Mouse (Mus musculus) spleen, adult 18-20 months (tissue): ENCODE results near the gene Arhgap28.

ENCODE experiments used
- DNase-seq, 2 experiments: peaks; one replicate each; pipeline ENCODE4 v3.0.0; 2022; ENCODE audit warnings: mixed read lengths in 2 of 2

The Arhgap28 gene

DNA sequence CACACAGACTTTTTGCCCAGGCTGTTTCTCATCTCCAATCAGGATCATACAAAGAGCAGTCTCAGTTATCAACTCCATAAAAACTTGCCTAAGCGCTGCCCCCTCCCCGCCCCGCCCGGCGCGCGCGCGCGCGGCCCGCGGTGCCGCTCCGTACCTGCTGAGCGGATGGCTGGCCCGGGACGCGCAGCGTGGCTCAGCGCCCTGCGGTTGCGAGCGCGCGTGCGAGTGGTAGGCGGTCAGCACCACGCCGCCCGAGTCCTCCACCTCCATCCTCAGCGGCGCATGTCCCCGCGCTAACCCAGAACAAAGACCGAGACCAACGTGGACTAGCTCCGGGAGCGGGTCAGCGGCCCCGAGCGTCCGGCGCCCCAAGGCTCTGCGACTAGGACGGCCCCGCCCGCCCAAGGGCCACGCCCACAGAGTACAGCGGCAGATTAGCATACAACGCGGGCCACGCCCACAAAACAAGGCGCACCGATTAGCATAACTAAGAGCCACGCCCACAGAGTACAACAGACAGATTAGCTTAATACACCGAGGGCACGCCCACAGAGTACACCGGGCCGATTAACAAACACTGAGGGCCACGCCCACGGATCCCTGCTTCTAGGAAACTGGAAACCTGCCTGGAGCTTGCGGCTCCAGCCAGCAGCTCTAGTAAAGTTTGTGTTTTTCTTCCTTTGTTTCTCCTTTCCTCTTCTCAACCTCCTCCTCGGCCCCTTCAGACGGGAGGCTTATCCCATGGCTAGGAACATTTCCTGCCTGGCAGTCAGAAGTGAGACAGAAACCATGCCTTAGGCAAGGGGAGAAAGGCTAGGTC is at the start of gene Arhgap28:
Arhgap28 (minus strand) TSS at position 380 of the 820 bp plus-strand sequence.
- peak; percentile 34 to 50 for DNase-seq

DNA sequence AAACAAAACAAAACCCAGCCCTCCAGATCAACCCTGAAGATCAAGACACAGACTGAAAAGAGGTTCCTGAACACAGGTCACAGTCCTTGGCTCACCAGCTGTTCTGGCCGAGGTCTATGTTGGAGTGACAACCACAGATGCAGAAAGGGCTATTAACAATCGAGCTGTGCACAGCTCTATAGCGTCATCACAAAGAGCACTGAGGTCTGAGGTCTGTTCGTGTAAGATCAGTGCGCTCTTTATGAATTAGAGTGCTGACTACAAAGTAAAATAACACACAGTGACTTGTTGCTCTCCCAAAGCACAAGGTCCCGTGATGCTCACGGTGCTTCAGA is 42.4 kb upstream of the Arhgap28 start:
- no peak for DNase-seq

DNA sequence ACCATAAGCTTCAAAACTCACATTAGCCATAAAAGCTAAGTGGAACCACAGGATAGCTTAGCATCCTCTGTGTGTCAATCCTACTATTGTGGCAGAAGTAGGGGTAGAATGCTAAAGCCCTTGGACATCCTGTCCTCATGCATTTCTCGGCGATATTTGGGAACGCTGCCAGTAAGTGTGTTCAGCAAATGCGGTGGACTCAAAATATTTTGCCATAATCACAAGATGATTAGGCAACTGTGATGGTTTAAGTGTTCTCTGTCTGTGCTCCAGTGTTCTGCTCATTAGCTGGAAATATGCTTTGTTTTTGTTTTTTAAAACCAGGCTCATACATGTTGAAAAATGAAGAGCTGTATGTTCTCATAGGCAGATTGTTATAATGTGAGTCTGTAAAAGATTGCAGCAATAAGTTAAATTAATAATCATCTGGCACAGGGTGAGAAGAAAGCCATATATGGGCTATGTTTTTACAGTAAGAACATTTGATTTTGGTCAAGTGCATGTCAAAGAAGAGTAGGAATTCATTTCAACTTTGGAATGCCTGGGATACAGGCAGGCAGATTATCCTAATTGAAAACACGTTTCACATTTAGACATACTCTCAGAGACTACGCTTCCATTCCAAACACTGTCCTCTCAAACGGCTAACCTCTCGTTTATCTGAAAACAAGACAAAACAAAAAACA is 41.9 kb upstream of the Arhgap28 start:
- DNase-seq, result no peak

DNA sequence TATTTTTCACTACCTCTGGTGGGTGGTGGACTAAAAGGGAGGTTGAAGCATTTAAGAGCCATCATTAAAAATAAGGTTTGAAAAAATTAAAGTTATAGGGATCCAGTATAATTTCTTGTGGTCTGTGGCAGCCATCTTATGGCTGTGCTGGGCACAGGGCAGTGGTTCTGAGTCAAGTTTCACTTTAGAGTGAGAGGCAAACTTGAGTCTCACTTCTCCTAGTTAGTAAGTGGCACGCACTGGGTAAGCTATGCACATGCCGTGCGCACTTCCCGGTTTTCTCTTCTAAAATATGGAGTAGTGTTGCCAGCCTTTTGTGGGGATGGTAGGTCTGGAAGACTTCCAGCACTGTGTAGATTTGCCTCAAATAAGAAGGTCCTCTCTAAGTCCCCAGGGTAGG is 38.5 kb upstream of the Arhgap28 start:
- DNase-seq, result no peak

DNA sequence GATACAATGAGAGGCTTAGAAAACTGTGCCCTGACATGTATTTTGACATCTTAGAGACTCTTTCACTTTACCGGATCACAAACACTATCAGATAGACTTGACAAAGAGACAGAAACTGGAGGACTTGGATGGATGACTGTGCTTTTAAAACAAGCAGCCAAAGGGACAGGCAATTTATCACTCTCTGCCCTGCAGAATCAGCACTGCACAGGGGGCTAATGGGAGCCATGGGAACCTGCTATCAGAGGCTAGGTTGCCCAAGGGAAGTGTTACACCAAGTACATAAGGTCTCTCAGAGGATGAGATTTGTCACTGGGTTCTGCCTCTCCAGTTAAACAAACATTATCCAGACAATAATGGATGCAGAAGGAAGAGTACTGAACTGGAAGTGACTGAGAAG is 33.1 kb upstream of the Arhgap28 start:
- DNase-seq, result no peak

DNA sequence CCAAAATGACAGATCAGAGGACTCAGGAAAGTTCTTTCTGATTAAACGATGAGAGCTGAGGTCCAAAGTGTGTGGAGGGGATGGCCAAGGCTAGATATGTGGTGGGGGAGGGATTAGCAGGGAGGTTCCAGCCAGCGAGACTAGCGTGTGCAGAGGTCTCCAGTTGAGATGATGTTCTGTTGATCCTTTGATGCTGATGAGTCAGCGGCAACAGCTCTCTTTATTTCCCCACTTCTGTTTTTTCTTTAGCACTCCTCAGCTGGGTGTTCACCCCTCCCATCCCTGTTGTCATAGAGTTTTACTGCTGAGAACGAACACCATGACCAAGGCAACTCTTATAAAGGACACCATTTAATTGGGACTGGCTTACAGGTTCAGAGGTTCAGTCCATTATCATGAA is 25.6 kb upstream of the Arhgap28 start:
- no peak for DNase-seq

DNA sequence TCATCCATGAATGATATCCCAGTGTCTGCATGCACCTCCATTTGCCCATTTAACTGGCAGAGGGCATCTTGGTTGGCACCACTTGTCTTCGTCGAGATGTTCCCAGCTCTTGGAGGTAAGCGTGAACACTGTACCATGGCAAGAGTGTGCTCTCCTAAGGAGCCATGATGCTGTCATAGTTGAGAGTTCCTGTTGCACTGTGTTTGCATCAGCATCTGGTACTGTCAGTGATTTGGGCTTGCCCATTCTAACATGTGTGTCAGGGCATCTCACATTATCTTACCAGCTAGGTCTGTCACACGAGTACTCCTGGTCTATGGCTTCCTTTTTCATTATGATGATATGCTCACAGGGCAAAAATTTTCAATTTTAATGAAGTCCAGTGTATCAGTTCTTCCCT is 24.6 kb upstream of the Arhgap28 start:
- no peak for DNase-seq

DNA sequence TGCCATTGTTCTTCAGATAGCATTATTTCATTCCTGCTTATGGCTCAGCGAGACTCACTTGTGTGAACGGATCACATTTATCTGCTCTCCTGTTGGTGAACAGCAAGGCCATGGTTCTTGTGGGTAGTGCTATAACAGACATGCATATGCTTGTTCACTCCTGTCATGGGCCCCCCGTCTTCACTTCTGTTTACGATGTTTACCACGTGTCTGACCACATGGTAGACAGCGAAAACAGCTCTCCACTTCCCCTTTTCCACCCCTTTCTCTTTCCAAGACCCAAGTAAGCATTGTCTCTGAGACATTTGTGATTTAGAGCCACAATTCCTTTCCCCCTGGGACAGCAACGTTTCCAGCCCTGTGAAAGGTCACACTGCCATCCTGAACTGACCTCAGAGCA is 20.4 kb upstream of the Arhgap28 start:
- no peak for DNase-seq

DNA sequence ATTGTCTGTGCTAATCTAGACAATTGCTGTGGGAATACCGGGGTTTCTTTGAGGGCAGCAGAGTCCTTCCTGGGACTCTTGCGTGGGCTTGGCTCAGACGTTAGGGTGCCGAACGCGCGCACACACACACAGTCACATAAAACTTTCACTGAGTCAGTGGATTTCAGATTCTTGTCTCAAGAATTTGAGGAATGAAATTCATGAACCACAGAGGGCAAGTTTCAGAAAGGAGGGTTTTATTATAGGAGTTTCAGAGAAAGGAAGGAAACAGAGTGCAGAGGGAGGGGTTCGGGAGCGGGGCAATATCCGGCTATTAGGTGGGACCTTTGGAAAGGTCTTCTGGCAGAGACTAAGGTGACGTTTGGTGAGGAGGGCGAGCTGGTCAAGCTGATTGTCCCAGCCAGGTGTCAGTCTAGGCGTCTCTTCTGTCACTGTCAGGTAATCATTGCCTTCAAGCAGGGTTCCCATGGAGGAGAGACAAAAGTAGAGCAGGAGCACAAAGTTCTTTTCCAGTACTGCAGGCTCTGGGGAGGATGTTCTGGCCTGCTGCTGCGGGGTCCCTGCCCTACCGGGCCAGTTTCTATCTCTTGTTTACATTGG is 15.6 kb upstream of the Arhgap28 start:
- DNase-seq, result no peak

DNA sequence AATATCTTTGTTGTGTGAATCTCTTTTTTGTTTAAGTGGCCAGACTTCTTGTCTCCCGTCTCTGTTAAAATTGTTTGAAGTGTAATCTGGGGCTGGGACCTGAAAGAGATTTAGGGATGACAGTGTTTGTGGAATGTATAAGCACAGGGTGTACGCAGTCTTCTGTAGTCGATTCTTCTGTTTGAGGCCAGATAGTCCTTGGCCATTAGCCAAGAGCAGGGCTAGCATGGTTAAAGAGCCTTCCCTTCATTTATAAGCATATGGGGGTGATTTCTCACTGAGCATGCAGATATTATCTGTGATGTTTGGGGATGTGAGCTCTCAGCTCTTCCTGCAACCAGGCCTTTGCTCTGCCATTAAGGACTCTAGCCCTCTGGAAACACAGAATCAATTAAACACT is 13.2 kb upstream of the Arhgap28 start:
- DNase-seq, result no peak

DNA sequence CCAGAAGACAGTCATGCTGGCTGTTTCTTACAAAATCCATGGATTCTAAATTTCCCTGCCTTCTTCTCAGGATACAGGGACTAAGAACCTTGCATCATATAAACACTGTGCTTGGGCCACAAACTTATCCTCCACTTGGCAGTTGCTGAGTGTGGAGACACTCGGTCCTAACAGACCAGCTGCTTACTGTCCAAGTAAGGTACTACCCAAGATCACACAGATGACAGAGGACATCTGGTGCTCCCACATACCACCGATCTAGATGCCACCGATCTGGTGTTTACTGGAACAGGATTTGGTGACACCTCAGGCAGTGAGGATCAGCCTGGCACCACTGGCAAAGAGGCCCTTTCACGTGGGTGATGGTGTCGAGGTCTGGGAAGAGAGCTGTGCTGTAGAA is 7.7 kb upstream of the Arhgap28 start:
- DNase-seq, result no peak

DNA sequence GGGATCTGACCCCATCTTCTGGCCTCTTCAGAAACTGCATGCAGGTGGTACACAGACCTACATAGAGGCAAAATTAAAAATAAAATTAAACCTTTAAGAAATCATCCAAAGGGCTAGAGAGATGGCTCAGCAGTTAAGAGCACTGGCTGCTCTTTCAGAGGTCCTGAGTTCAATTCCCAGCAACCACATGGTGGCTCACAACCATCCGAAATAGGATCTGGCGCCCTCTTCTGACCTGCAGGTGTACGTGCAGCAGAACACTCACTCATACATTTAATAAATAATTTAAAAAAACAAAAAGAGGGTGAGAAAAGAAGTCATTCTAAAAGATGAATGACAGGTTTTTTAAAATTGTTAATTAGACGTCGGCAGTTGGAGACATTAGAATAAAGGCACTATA is 6.1 kb upstream of the Arhgap28 start:
- no peak for DNase-seq

DNA sequence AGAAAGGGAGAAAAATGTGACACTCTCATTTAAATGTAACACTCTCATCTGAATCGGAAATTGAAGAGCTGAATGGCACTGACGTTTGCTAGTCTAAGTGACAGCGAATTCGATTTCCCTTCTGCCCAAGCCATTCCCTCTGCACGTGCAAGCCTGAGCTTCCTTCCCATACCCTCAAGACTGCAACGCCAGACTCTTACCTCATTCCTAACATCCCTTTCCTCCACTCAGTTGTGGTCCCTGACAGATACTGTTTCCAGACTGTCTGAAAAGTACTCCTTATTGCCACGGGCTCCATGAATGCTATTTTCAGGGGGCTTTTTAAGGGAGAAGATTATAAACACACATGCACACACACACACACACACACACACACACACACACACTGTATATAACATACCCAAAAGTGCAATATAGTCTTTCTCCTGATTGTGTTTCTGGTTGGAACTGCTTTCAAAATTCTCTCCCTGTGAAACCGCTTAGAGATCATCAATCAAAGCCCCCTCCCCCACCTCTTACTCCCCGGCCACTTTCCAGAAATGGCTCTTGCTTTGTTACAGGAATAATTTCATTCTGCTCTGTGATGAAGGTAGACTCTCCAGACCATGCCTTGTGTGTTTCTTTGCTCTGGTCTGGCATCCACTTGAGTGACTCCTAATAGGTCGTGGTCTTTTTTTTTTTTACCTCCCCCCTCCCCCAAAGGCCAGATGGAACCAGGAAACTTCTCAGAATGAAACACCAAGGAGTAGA is 836 bp upstream of the Arhgap28 start:
- no peak for DNase-seq

DNA sequence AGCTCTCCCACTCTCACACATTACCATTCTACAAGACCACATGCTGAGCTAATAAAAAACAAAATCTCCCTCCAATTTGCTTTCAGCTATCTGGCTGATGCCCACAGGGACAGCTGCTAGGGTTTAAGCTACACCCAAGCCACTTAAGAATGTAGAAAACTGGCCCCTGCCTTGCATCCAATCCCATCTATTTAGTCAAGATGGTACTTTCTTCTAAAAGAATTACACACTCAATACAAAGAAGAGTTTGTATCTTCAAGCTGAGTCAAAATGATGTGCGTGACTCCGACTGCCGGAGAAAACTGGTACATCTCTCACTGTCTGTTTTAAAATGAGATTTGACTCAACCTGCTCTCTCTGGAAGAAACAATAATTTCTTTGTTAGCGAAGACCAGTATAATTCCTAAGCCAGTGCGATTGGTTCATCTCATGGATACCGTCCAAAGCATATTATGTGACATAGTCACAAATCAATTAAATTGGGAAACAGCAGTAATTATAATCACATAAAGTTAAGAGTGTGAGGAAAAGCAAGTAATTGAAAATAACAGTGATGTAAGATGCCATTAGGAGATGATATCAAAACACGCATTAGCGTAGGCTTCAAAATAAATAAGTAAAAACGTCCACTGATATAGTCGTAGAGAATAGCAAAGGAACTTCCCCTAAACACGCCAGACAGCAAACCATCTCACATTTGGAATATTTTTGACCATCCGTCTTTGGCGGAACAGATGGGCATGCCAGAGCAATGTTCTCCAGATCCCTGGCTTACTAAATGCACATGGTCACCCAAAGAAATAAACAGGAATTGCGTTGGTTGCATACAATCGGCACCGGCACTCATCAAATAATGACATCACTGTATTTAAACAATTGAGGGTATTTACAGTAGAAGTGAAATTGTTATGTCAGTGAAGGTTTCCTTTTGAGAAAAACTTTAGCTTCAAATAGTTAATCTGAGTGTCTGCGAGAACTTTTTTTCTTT is 1.0 kb downstream of the Arhgap28 start:
- DNase-seq, result no peak

DNA sequence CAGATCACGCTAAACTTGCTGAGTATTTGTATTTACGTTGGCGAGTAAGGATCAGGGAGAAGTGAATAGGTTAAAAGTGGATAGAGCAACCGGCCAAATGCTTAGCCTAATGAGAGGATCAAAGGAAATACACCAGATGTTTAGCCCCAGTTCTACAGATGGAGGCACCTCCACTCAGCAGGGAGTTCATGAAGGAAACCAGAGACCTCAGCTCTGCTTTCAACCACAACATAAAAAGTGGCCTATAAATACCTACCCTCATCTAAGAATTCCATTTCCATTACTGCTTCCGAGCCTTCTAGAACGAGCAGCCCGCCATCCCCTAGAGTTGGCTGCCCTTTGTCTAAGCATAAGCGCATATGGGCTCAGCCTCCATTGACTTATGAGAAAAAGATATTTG is 4.1 kb downstream of the Arhgap28 start:
- no peak for DNase-seq

DNA sequence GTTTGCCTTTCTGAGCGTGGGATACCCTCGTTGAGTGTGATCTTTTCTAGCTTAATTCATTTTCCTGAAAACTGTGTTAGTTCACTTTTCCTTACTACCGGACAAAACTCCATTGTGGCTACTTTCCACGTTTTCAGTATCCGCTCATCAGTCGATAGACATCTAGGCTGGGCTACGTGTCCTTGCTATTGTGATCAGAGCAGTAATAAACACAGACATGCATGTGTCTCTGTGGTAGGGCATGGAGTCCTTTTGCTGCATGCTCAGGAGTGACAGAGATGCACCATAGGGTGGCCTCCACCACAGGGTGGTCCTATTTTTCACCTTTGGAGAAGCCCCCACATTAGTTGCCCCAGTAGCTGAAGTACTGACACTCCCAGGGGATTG is 7.2 kb downstream of the Arhgap28 start:
- no peak for DNase-seq

DNA sequence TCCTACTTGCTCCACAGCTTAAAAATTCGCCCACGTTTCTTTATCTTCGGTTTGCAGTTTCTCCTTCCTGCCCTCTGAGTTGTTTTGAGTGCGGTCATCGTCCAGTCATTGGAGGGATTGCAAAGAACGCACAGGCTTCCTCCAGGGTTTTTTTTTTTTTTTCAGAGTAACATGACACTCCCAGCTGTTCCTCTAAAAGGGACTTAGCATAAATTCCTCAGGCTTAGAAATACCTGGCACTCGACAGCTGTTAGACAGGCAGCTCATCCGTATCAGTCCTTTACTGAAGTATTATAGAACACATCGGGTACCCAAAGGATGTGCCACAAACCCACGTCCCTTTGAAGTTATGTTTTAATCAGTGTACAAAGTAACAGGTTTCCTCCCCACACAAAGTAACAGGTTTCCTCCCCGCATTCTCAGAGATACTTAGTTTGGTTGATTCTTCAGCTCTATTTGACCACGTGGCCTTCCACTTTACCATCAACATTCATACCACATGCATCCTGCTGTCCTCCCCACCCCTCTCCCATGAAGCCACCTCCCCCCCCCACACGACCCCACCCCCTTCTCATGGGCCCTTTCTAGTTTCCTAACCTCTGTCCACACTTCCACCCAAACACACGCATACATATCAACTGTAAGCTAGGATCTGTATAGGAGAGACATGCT is 7.7 kb downstream of the Arhgap28 start:
- DNase-seq, result no peak

DNA sequence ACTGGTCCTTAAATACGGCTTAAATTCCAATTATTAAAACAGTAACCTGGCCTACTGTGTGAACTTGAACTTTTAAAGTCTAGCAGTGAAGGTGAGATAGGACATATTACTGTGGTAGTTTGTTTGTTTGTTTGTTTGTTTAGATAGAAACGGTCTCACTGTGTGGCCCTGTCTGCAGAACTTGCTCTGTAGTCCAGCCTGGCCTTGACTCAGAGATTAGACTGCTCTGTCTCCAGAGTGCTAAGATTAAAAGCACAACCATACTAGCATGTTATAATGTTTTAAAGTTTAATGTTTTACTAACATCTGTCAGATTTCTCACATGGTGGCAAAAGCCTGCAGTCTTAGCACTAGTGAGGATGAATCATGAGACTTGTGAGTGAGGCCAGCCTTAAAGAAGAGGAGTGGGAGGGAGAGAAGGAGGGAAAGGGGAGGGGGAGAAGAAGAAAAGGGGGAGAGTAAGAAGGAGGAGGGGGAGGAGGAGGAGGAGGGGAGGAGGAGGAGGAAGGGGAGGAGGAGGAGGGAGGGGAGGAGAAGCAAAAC is 8.6 kb downstream of the Arhgap28 start:
- DNase-seq, result no peak

DNA sequence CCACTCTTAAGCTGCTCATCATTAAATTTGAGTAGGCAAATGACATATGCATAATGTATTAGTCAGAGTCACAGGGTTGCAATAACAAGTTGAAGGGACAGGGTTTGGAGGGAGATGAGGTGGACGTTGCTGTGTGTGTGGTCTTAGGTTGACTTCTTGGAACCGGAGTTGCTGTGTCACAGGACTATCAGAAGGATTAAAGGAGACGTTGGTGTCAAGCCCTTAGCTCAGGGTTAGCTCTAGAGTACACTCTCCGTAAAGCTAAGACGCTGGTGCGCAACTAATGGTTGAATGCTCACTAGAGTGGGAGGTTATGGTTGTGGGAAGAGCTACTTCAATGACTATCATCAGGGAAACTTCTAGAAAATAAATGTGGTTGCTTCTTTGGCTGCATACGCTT is 9.1 kb downstream of the Arhgap28 start:
- no peak for DNase-seq

DNA sequence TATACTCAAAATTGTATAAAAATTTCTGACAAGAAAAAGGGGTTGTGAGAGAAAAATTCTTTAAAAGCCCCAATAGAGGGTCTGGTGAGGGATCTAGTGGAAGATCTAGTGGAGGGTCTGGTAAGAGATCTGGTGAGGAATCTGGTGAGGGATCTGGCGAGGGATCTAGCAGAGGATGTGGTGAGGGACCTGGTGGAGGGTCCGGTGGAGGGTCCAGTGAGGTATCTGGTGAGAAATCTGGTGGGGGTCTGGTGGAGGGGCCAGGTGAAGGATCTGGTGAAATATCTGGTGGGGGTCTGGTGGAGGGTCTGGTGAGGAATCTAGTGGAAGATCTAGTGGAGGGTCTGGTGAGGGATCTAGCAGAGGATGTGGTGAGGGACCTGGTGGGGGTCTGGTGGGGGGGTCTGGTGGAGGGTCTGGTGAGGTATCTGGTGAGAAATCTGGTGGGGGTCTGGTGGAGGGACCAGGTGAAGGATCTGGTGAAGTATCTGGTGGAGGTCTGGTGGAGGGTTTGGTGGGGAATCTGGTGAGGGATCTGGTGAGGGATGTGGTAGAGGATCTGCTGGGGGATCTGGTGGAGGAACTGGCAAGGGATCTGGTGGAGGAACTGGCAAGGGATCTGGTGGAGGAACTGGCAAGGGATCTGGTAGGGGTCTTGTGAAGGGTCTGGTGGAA is 10.4 kb downstream of the Arhgap28 start:
- DNase-seq, result no peak

DNA sequence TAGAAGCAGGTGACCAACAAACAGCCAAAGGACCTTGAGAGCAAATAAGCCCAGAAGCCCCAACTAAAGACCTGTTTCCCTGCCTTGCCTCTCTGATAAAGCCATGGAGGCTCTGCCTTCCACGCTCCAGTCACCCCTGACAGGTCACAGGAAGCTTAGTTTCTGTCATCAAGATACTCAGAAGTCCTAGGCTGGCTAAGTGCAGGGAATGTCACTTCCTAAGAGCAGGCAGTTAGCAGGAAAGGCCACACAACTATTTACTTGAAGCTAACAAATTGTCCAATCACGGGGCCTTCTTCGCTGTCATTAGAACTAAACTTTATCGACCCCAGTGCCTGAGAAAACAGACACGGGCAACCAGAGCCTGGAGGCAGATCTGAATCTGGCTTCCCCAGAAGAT is 14.2 kb downstream of the Arhgap28 start:
- DNase-seq, result no peak
